ENCODE assay signal across 13 mouse cellular contexts in genomic region chr2:125452369-125453097, GRCm38 (mm10). TPM values are rescaled to one million over a fixed set of nuclear protein-coding genes. Genes with fewer than 3 reads are reported as not detected.
DNase-seq lines count a peak whose midpoint lies in the region; ATAC-seq and TF ChIP-seq lines count a peak whose summit lies in the region.
"Had no signal": no experiment of that assay in that cellular context is flagged by ENCODE, and none has a peak within 500 bp of the region (broad histone marks: within the 10 kb centered on the region; RNA-seq: fewer than 3 reads in every experiment).

No protein-coding gene starts in this region.

- no peak overlapping the region; the same call in 1 of the 2 replicates for H3K27ac ChIP-seq in lung, embryonic 16.5 days (ENCODE audit: low read length)
- H3K27ac ChIP-seq in lung, postnatal 0 days (ENCODE audit: low read length), result no peak overlapping the region
- H3K27ac ChIP-seq in heart, postnatal 0 days (ENCODE audit: low read depth), result peak overlapping the region; percentile 61
- H3K27ac ChIP-seq in midbrain, postnatal 0 days (ENCODE audit: low read depth, low read length), result no peak overlapping the region
- H3K27ac ChIP-seq: hindbrain, embryonic 15.5 days; kidney, embryonic 15.5 days; limb, embryonic 12.5 days had no signal

- no peaks in the 10 kb centered on the region for H3K9me3 ChIP-seq in lung, embryonic 16.5 days (ENCODE audit: control insufficient read depth, low read length)
- no peaks in the 10 kb centered on the region for H3K9me3 ChIP-seq in lung, postnatal 0 days (ENCODE audit: low read length)
- H3K9me3 ChIP-seq in heart, postnatal 0 days (replicated peaks; ENCODE audit: control insufficient read depth, low read length), result no peaks in the 10 kb centered on the region
- no peaks in the 10 kb centered on the region for H3K9me3 ChIP-seq in midbrain, postnatal 0 days (ENCODE audit: low read length)
- H3K9me3 ChIP-seq: hindbrain, embryonic 15.5 days; kidney, embryonic 15.5 days; limb, embryonic 12.5 days had no signal

- intact Hi-C loops in heart, postnatal 10 days (cut with DNase I), result no loop called here

- no peak overlapping the region for H3K4me3 ChIP-seq in lung, embryonic 16.5 days (ENCODE audit: low read length)
- H3K4me3 ChIP-seq in lung, postnatal 0 days (ENCODE audit: low read depth, low read length), result no peak overlapping the region
- no peak overlapping the region for H3K4me3 ChIP-seq in heart, postnatal 0 days (ENCODE audit: low read depth, low read length)
- H3K4me3 ChIP-seq in midbrain, postnatal 0 days (ENCODE audit: low read depth, low read length), result no peak overlapping the region
- H3K4me3 ChIP-seq: hindbrain, embryonic 15.5 days; kidney, embryonic 15.5 days; limb, embryonic 12.5 days had no signal

- peak; percentile 29; the same call in 1 of the 2 replicates for ATAC-seq in lung, embryonic 16.5 days (ENCODE audit: low read depth)
- no peak for ATAC-seq in lung, postnatal 0 days
- ATAC-seq in heart, postnatal 0 days (ENCODE audit: insufficient read depth, low read depth), result peak; percentile 55
- peak; percentile 68; the same call in 1 of the 2 replicates for ATAC-seq in midbrain, postnatal 0 days (ENCODE audit: low FRiP score)

- no peaks in the 10 kb centered on the region for H3K27me3 ChIP-seq in lung, embryonic 16.5 days (ENCODE audit: control insufficient read depth, insufficient read depth, low read depth, low read length)
- H3K27me3 ChIP-seq in lung, postnatal 0 days (replicated peaks; ENCODE audit: insufficient read depth, low read length), result no peaks in the 10 kb centered on the region
- no peaks in the 10 kb centered on the region for H3K27me3 ChIP-seq in heart, postnatal 0 days (ENCODE audit: control insufficient read depth, insufficient read depth, low read length)
- H3K27me3 ChIP-seq in midbrain, postnatal 0 days (ENCODE audit: insufficient read depth, low read length), result no peaks in the 10 kb centered on the region
- H3K27me3 ChIP-seq: hindbrain, embryonic 15.5 days; kidney, embryonic 15.5 days; limb, embryonic 12.5 days had no signal

- H3K36me3 ChIP-seq in lung, embryonic 16.5 days (ENCODE audit: control insufficient read depth, insufficient read depth, low read length), result 0 out of 2 replicates have a peak, but pooled peaks cover 2% of the 10 kb centered on the region
- H3K36me3 ChIP-seq in lung, postnatal 0 days (ENCODE audit: insufficient read depth, low read length), result no peaks in the 10 kb centered on the region
- no peaks in the 10 kb centered on the region for H3K36me3 ChIP-seq in heart, postnatal 0 days (replicated peaks; ENCODE audit: control insufficient read depth, insufficient read depth, low read length)
- H3K36me3 ChIP-seq in midbrain, postnatal 0 days (ENCODE audit: insufficient read depth, low read length), result 0 out of 2 replicates have a peak, but pooled peaks cover 2% of the 10 kb centered on the region
- H3K36me3 ChIP-seq: hindbrain, embryonic 15.5 days; kidney, embryonic 15.5 days; limb, embryonic 12.5 days had no signal

- peak; percentile 79 for DNase-seq in heart, adult 11 months
- no peak for DNase-seq in heart, postnatal 10 days
- no peak for DNase-seq in lung, postnatal 0 days (ENCODE audit: low spot score)
- no peak for DNase-seq in heart, postnatal 0 days (ENCODE audit: low spot score)
- peak; percentile 34 for DNase-seq in midbrain, postnatal 0 days (ENCODE audit: low spot score)
- no peak for DNase-seq in lung, adult 18-20 months
- no peak for DNase-seq in kidney, postnatal 4 days
- DNase-seq: cerebellum, postnatal 36 days; lung, postnatal 14 days had no signal

- no peak overlapping the region for H3K4me2 ChIP-seq in lung, embryonic 16.5 days (ENCODE audit: low read depth, low read length)
- no peak overlapping the region for H3K4me2 ChIP-seq in lung, postnatal 0 days (replicated peaks; ENCODE audit: low read depth, low read length)
- no peak overlapping the region for H3K4me2 ChIP-seq in heart, postnatal 0 days (ENCODE audit: low read depth, low read length)
- no peak overlapping the region for H3K4me2 ChIP-seq in midbrain, postnatal 0 days (ENCODE audit: low read depth, low read length, poor library complexity, severe bottlenecking)
- H3K4me2 ChIP-seq: hindbrain, embryonic 15.5 days; kidney, embryonic 15.5 days; limb, embryonic 12.5 days had no signal

- 45% methylated on average over 6 of the region's 6 CpGs for WGBS in lung, embryonic 16.5 days
- 45% methylated on average over 6 of the region's 6 CpGs for WGBS in lung, postnatal 0 days
- 47% methylated on average over 6 of the region's 6 CpGs for WGBS in heart, postnatal 0 days
- WGBS in midbrain, postnatal 0 days, result 14% methylated on average over 6 of the region's 6 CpGs

- H3K9ac ChIP-seq in lung, embryonic 16.5 days (ENCODE audit: low read length), result no peak overlapping the region
- H3K9ac ChIP-seq in lung, postnatal 0 days (replicated peaks; ENCODE audit: low read depth), result no peak overlapping the region
- H3K9ac ChIP-seq in heart, postnatal 0 days (replicated peaks; ENCODE audit: low read depth, low read length), result no peak overlapping the region
- no peak overlapping the region for H3K9ac ChIP-seq in midbrain, postnatal 0 days (replicated peaks; ENCODE audit: low read length, poor library complexity, severe bottlenecking)
- H3K9ac ChIP-seq: hindbrain, embryonic 15.5 days; kidney, embryonic 15.5 days; limb, embryonic 12.5 days had no signal

- H3K4me1 ChIP-seq in lung, embryonic 16.5 days (replicated peaks; ENCODE audit: control insufficient read depth, insufficient read depth, low read length), result peaks cover 29% of the 10 kb centered on the region
- peaks cover 4% of the 10 kb centered on the region; the same call in 1 of the 2 replicates for H3K4me1 ChIP-seq in lung, postnatal 0 days (ENCODE audit: insufficient read depth, low read depth, low read length)
- peaks cover 9% of the 10 kb centered on the region; the same call in 1 of the 2 replicates for H3K4me1 ChIP-seq in heart, postnatal 0 days (ENCODE audit: control insufficient read depth, insufficient read depth)
- no peaks in the 10 kb centered on the region for H3K4me1 ChIP-seq in midbrain, postnatal 0 days (ENCODE audit: insufficient read depth, low read length)
- H3K4me1 ChIP-seq: hindbrain, embryonic 15.5 days had no signal

- TF ChIP-seq CTCF in lung, postnatal 0 days (IDR thresholded peaks at IDR 0.05), result no peak
- no peak for TF ChIP-seq CTCF in heart, postnatal 0 days (IDR thresholded peaks at IDR 0.05; ENCODE audit: low read depth)
- no peak for TF ChIP-seq CTCF in midbrain, postnatal 0 days (IDR thresholded peaks at IDR 0.05)

- no peak for TF ChIP-seq EP300 in lung, postnatal 0 days (IDR thresholded peaks at IDR 0.05)
- no peak for TF ChIP-seq EP300 in heart, postnatal 0 days (IDR thresholded peaks at IDR 0.05; ENCODE audit: low read depth)

RNA-seq across cellular contexts. Expression of gene Gm9913, which starts 52.4 kb away (rescaled TPM):
- total RNA-seq in heart, postnatal 10 days (2021), result under 1 TPM; 0.47 to 0.48 TPM
- polyA plus RNA-seq in lung, embryonic 16.5 days (2015; fragmentation: Nextera tagmentation; extraction: Ambion mirVana), result 0.34 and 0.35 TPM in 2 replicates
- polyA plus RNA-seq in lung, postnatal 0 days (2015; fragmentation: Nextera tagmentation; extraction: Ambion mirVana), result 0.33 and 0.68 TPM in 2 replicates
- total RNA-seq in heart, postnatal 0 days (2014; rRNA removed; ENCODE audit: low replicate concordance), result not detected in 2 replicates
- 0.42 and 0.51 TPM in 2 replicates for polyA plus RNA-seq in heart, postnatal 0 days (2015; fragmentation: Nextera tagmentation; extraction: Ambion mirVana)
- total RNA-seq in midbrain, postnatal 0 days (2014; rRNA removed), result 0.27 and 0.52 TPM in 2 replicates
- polyA plus RNA-seq in midbrain, postnatal 0 days (2015; fragmentation: Nextera tagmentation; extraction: Ambion mirVana), result 0.09 and 0.11 TPM in 2 replicates

RNA-seq across cellular contexts. Expression of gene Fbn1, which starts 55.3 kb away (rescaled TPM):
- total RNA-seq in heart, postnatal 10 days (2021), result 100 to 1,000 TPM; 243 to 249 TPM
- 32.8 and 35.1 TPM in 2 replicates for polyA plus RNA-seq in lung, embryonic 16.5 days (2015; fragmentation: Nextera tagmentation; extraction: Ambion mirVana)
- 23.6 and 25.7 TPM in 2 replicates for polyA plus RNA-seq in lung, postnatal 0 days (2015; fragmentation: Nextera tagmentation; extraction: Ambion mirVana)
- 101 and 127 TPM in 2 replicates for total RNA-seq in heart, postnatal 0 days (2014; rRNA removed; ENCODE audit: low replicate concordance)
- polyA plus RNA-seq in heart, postnatal 0 days (2015; fragmentation: Nextera tagmentation; extraction: Ambion mirVana), result 11.7 and 12.7 TPM in 2 replicates
- 18.4 and 20.1 TPM in 2 replicates for total RNA-seq in midbrain, postnatal 0 days (2014; rRNA removed)
- polyA plus RNA-seq in midbrain, postnatal 0 days (2015; fragmentation: Nextera tagmentation; extraction: Ambion mirVana), result 1.4 and 1.6 TPM in 2 replicates

Comparison
In these comparisons a context has a peak if more than half of its experiments do, and no peak if none do; other contexts are left out.
1. DNase-seq: peak in heart, adult 11 months (single experiment) and midbrain, postnatal 0 days (single experiment); none in heart, postnatal 10 days (0 of 2), lung, postnatal 0 days (single experiment), heart, postnatal 0 days (single experiment), lung, adult 18-20 months (0 of 2) and kidney, postnatal 4 days (0 of 2).